Mouse (Mus musculus) layer of hippocampus, adult 6 months (tissue): ENCODE measurements around the gene Arhgap35. TPM values are rescaled to one million over a fixed set of nuclear protein-coding genes. Genes with fewer than 3 reads are reported as not detected.

Experiments used
- long read RNA-seq, 2 experiments: library from polyadenylated mRNA; unstranded; transcript quantifications; one replicate each; pipeline ENCODE4 v2.0.0; 2019 to 2020
- polyA plus RNA-seq: library from polyadenylated mRNA; unstranded; fragments of <200 nt; fragmentation: Nextera tagmentation; gene quantifications from 2 replicates; pipeline ENCODE4 v1.2.3, GENCODE M21; 2021

The Arhgap35 gene
- 11.8 and 13.4 TPM in 2 replicates for polyA plus RNA-seq
- long read RNA-seq, experiment 1, full-length matches to known transcripts: 1 of 36 reads
- long read RNA-seq, experiment 1, partial matches to known transcripts: 3 of 36 reads
- long read RNA-seq, experiment 1, other reads (novel, unspliced or antisense): 32 of 36 reads
- long read RNA-seq, experiment 2, partial matches to known transcripts: 5 of 45 reads
- long read RNA-seq, experiment 2, other reads (novel, unspliced or antisense): 40 of 45 reads

GRCm38 (mm10) chr7:16614888-16615715 lies at the start of gene Arhgap35:
Arhgap35 (minus strand) TSS chr7:16614993.

GRCm38 (mm10) chr7:16477628-16478027 lies 137.2 kb downstream of the Arhgap35 start, which contains the start of gene Npas1:
Npas1 (minus strand) TSS chr7:16477728.

GRCm38 (mm10) chr7:16452587-16453073 lies 162.2 kb downstream of the Arhgap35 start, which contains the start of gene Tmem160:
Tmem160 (plus strand) TSS chr7:16452779.

Other genes starting within 250 kb of the Arhgap35 start
- gene Sae1, start 227.2 kb downstream of the Arhgap35 start, polyA plus RNA-seq: 142 and 146 TPM in 2 replicates
- gene Zc3h4, start 214.1 kb downstream of the Arhgap35 start, polyA plus RNA-seq: 3.7 and 4.5 TPM in 2 replicates
- gene Tmem160, start 162.2 kb downstream of the Arhgap35 start, polyA plus RNA-seq: 212 and 217 TPM in 2 replicates
- 10.2 and 11.5 TPM in 2 replicates for gene Npas1, start 137.3 kb downstream of the Arhgap35 start, polyA plus RNA-seq
- 0.13 TPM in 1 of 2 replicates, not detected in the other for gene Ceacam15, start 60.7 kb upstream of the Arhgap35 start, polyA plus RNA-seq
- 0.10 TPM in 1 of 2 replicates, not detected in the other for gene Ceacam9, start 106.9 kb upstream of the Arhgap35 start, polyA plus RNA-seq
- gene Ap2s1, start 123.4 kb upstream of the Arhgap35 start, polyA plus RNA-seq: 475 and 500 TPM in 2 replicates
- gene Slc1a5, start 166.3 kb upstream of the Arhgap35 start, polyA plus RNA-seq: 0.74 and 1.3 TPM in 2 replicates
- gene Strn4, start 200.9 kb upstream of the Arhgap35 start, polyA plus RNA-seq: 50.3 and 63.2 TPM in 2 replicates
- gene Fkrp, start 201.7 kb upstream of the Arhgap35 start, polyA plus RNA-seq: 20.2 and 23.1 TPM in 2 replicates
- 0.85 and 0.94 TPM in 2 replicates for gene Prkd2, start 227.9 kb upstream of the Arhgap35 start, polyA plus RNA-seq